1 mouse cellular context compared by ENCODE assay signal in the genomic region with DNA sequence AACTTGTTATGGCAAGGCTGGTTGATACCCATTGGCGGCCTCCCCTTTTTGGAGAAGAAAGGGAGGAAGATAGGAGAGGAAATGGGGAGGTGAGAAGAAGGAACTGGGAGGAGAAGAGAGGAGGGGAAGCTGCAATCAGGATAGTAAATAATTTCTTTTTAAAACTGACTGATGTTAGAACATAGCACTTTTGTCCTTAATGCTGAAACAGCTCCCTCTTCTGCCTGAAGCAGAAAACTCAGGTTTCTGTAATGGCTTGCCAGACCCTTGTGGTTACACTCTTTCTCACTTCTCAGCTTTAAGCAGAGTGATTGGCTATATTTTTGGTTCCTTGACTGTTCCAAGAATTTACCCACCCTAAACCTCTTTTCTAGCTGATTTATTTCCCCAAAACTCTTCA.
TF ChIP-seq lines count a peak whose summit lies in the region.

No protein-coding gene starts in this region.

TF ChIP-seq in MEL, 35 proteins besides CTCF, POLR2A, EP300 and RAD21 (continued from another document):
- TF ChIP-seq TBP (IDR thresholded peaks at IDR 0.05; ENCODE audit: low read depth, low read length) (peak; percentile 63; the same call in 1 of the 2 replicates), ZNF384 (IDR thresholded peaks at IDR 0.05; ENCODE audit: low read depth, low read length) (no peak), ZMIZ1 (IDR thresholded peaks at IDR 0.05; ENCODE audit: low read depth, low read length) (no peak), MYC (IDR thresholded peaks at IDR 0.05; ENCODE audit: low read depth, low read length) (no peak), KAT2A (conservative IDR thresholded peaks at IDR 0.05; ENCODE audit: low read depth, low read length) (no peak)
